Mouse (Mus musculus): ENCODE results near the gene Cdc42se1. TPM values are rescaled to one million over a fixed set of nuclear protein-coding genes. Genes with fewer than 3 reads are reported as not detected.

Cdc42se1 gene
- polyA plus RNA-seq, 1 experiment, result 65.4 TPM

- no peak for TF ChIP-seq POLR2A (IDR thresholded peaks at IDR 0.05; ENCODE audit: extremely low read depth, insufficient read depth, low read length)
- no peak for TF ChIP-seq CTCF (IDR thresholded peaks at IDR 0.05; ENCODE audit: extremely low read depth, insufficient read depth, low read length)
- Histone ChIP-seq H3K27ac (ENCODE audit: insufficient read depth, low read length) (peak overlapping the region; percentile 70), H3K4me1 (ENCODE audit: control insufficient read depth, insufficient read depth, low read length) (peaks cover 4% of the 10 kb centered on the region), H3K4me3 (ENCODE audit: insufficient read depth, low read length) (peak overlapping the region; percentile 80)
Measured at GRCm38 (mm10) chr3:95280747-95281146, 52.2 kb downstream of the Cdc42se1 start.

GRCm38 (mm10) chr3:95281216-95282126, 52.9 kb downstream of the Cdc42se1 start, which contains the start of the genes Mindy1 and Prune1:
Gene Mindy1 (plus strand): TSS chr3:95281345.
Gene Prune1 (minus strand): TSS chr3:95282076.
- TF ChIP-seq CTCF (IDR thresholded peaks at IDR 0.05; ENCODE audit: extremely low read depth, insufficient read depth, low read length) (no peak), POLR2A (IDR thresholded peaks at IDR 0.05; ENCODE audit: extremely low read depth, insufficient read depth, low read length) (peak; percentile 64)
- peak within 1 kb of the TSS; percentile 80 for H3K4me3 ChIP-seq (ENCODE audit: insufficient read depth, low read length)

GRCm38 (mm10) chr3:95282381-95282864, 53.9 kb downstream of the Cdc42se1 start:
- Histone ChIP-seq H3K4me1 (ENCODE audit: control insufficient read depth, insufficient read depth, low read length) (peaks cover 3% of the 10 kb centered on the region), H3K27ac (ENCODE audit: insufficient read depth, low read length) (peak overlapping the region; percentile 92), H3K4me3 (ENCODE audit: insufficient read depth, low read length) (peak overlapping the region; percentile 44)
- TF ChIP-seq POLR2A (IDR thresholded peaks at IDR 0.05; ENCODE audit: extremely low read depth, insufficient read depth, low read length) (no peak), CTCF (IDR thresholded peaks at IDR 0.05; ENCODE audit: extremely low read depth, insufficient read depth, low read length) (no peak)

More at GRCm38 (mm10) chr3:95281216-95282126, 52.9 kb downstream of the Cdc42se1 start, which contains the start of the genes Mindy1 and Prune1:
- Histone ChIP-seq H3K27ac (ENCODE audit: insufficient read depth, low read length) (peak within 1 kb of the TSS; percentile 92), H3K4me1 (ENCODE audit: control insufficient read depth, insufficient read depth, low read length) (peaks cover 4% of the 10 kb centered on the region)

- Histone ChIP-seq H3K27ac (ENCODE audit: insufficient read depth, low read length) (peak overlapping the region; percentile 92), H3K4me1 (ENCODE audit: control insufficient read depth, insufficient read depth, low read length) (peaks cover 3% of the 10 kb centered on the region), H3K4me3 (ENCODE audit: insufficient read depth, low read length) (peak overlapping the region; percentile 44)
- peak; percentile 65; the same call in 1 of the 2 replicates for TF ChIP-seq POLR2A (IDR thresholded peaks at IDR 0.05; ENCODE audit: extremely low read depth, insufficient read depth, low read length)
- TF ChIP-seq CTCF (IDR thresholded peaks at IDR 0.05; ENCODE audit: extremely low read depth, insufficient read depth, low read length), result peak; percentile 23; the same call in 1 of the 2 replicates
Measured at GRCm38 (mm10) chr3:95282865-95283588, 54.5 kb downstream of the Cdc42se1 start.

DNA sequence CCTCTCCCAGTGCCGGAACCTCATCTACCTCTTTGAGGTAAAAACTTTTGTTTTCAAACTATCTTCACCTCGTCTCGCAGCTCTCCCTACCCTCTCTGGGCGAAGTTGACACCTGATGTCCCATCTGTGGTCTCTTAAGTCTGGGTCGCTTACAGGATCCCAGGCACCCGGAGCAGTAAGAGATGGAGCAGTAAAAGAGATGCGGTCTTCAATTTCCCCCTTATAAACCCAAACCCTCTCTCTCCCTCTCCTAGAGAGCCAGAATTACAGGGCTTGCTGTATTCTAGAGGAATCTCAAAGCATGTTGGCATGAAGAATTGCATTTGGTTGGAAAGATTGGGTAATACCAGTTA, 55.0 kb downstream of the Cdc42se1 start:
- Histone ChIP-seq H3K4me3 (ENCODE audit: insufficient read depth, low read length) (peak overlapping the region; percentile 44), H3K27ac (ENCODE audit: insufficient read depth, low read length) (peak overlapping the region; percentile 92), H3K4me1 (ENCODE audit: control insufficient read depth, insufficient read depth, low read length) (peaks cover 3% of the 10 kb centered on the region)
- TF ChIP-seq CTCF (IDR thresholded peaks at IDR 0.05; ENCODE audit: extremely low read depth, insufficient read depth, low read length), result no peak
- TF ChIP-seq POLR2A (IDR thresholded peaks at IDR 0.05; ENCODE audit: extremely low read depth, insufficient read depth, low read length), result no peak

GRCm38 (mm10) chr3:95284062-95284461, 55.5 kb downstream of the Cdc42se1 start:
- Histone ChIP-seq H3K27ac (ENCODE audit: insufficient read depth, low read length) (no peak overlapping the region), H3K4me1 (ENCODE audit: control insufficient read depth, insufficient read depth, low read length) (peaks cover 3% of the 10 kb centered on the region), H3K4me3 (ENCODE audit: insufficient read depth, low read length) (peak overlapping the region; percentile 44; the same call in 1 of the 2 replicates)
- TF ChIP-seq CTCF (IDR thresholded peaks at IDR 0.05; ENCODE audit: extremely low read depth, insufficient read depth, low read length) (no peak), POLR2A (IDR thresholded peaks at IDR 0.05; ENCODE audit: extremely low read depth, insufficient read depth, low read length) (no peak)

DNA sequence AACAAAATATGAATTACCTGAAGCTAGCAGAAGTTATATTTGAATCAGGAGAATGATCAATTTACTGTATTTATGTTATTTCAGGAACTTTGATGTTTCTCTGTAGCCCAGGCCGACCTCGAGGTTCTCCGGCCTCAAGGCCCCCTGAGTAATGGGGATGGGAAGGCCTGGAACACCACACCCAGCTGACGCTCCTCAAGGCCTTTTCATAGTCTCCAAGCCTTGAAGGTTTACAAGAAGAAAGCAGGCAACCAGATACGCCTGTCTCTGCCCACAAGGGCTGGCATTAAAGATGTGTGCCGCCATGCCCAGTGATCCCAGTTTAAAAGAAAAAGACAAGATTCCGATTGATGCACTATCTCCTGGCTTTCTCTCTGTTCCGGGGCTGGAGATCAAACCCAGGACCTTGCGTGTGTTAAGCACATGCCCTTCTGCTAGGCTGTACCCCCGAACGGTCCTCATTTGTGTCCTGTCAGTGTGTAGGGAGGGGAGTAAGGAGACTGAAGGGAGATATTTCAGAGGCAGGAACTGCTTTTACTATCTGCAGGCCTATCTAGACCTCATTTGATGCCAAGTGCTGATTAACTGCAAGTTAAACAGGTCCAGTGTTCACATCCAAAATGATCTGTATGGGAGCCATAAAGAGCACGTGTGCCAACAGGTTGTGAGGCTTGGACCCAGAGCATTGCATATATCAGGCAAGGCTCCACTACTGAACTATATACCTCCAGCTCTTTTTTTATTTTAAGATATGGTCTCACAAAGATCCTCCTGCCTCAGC, 56.2 kb downstream of the Cdc42se1 start:
- Histone ChIP-seq H3K4me3 (ENCODE audit: insufficient read depth, low read length) (no peak overlapping the region; the same call in 1 of the 2 replicates), H3K27ac (ENCODE audit: insufficient read depth, low read length) (no peak overlapping the region), H3K4me1 (ENCODE audit: control insufficient read depth, insufficient read depth, low read length) (peaks cover 3% of the 10 kb centered on the region)
- no peak for TF ChIP-seq CTCF (IDR thresholded peaks at IDR 0.05; ENCODE audit: extremely low read depth, insufficient read depth, low read length)
- TF ChIP-seq POLR2A (IDR thresholded peaks at IDR 0.05; ENCODE audit: extremely low read depth, insufficient read depth, low read length), result no peak

DNA sequence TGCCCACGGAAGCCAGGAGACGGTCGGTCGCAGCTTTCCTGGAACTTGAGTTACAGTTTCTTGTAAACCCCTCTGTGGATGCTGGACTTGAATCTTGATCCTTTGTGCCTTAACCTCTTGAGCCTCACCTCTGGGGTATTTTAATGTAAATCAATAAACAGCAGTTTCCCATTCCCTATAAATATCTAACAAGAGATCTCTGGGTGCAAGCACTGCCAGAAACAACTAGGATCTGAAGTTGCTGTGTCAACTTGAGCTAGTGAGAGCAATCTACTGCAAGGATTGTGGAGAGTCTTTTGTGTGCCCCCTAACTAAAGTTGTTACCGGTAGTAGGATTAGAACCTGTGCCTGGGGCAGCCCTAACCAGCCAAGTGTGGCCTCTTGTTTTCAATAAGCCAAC, 56.9 kb downstream of the Cdc42se1 start:
- no peak overlapping the region for H3K27ac ChIP-seq (ENCODE audit: insufficient read depth, low read length)
- H3K4me3 ChIP-seq (ENCODE audit: insufficient read depth, low read length), result no peak overlapping the region
- TF ChIP-seq CTCF (IDR thresholded peaks at IDR 0.05; ENCODE audit: extremely low read depth, insufficient read depth, low read length), result no peak
- TF ChIP-seq POLR2A (IDR thresholded peaks at IDR 0.05; ENCODE audit: extremely low read depth, insufficient read depth, low read length), result no peak
- H3K4me1 ChIP-seq (ENCODE audit: control insufficient read depth, insufficient read depth, low read length), result peaks cover 3% of the 10 kb centered on the region

Other genes starting within 250 kb of the Cdc42se1 start
- gene Zfp687, start 213.3 kb upstream of the Cdc42se1 start, polyA plus RNA-seq (2012; rRNA removed), result 15.8 and 17.5 TPM in 2 replicates
- gene Psmd4, start 186.1 kb upstream of the Cdc42se1 start, polyA plus RNA-seq (2012; rRNA removed), result 193 and 203 TPM in 2 replicates
- gene Pip5k1a, start 121.8 kb upstream of the Cdc42se1 start, polyA plus RNA-seq (2012; rRNA removed), result 41.1 and 41.7 TPM in 2 replicates
- 48.0 and 52.4 TPM in 2 replicates for gene Vps72, start 117.7 kb upstream of the Cdc42se1 start, polyA plus RNA-seq (2012; rRNA removed)
- gene Tmod4, start 104.3 kb upstream of the Cdc42se1 start, polyA plus RNA-seq (2012; rRNA removed), result 0.72 and 0.77 TPM in 2 replicates
- gene Scnm1, start 94.7 kb upstream of the Cdc42se1 start, polyA plus RNA-seq (2012; rRNA removed), result 114 and 124 TPM in 2 replicates
- gene Lysmd1, start 94.6 kb upstream of the Cdc42se1 start, polyA plus RNA-seq (2012; rRNA removed), result 21.4 and 21.6 TPM in 2 replicates
- gene Tnfaip8l2, start 86.4 kb upstream of the Cdc42se1 start, polyA plus RNA-seq (2012; rRNA removed), result 5.1 and 5.2 TPM in 2 replicates
- gene Sema6c, start 68.3 kb upstream of the Cdc42se1 start, polyA plus RNA-seq (2012; rRNA removed), result 26.1 and 29.0 TPM in 2 replicates
- gene Gabpb2, start 10.8 kb upstream of the Cdc42se1 start, polyA plus RNA-seq (2012; rRNA removed), result 12.1 and 12.8 TPM in 2 replicates
- 428 and 469 TPM in 2 replicates for gene Mllt11, start 3.4 kb downstream of the Cdc42se1 start, polyA plus RNA-seq (2012; rRNA removed)
- gene Gm128, start 12.9 kb downstream of the Cdc42se1 start, polyA plus RNA-seq (2012; rRNA removed), result 0.23 and 0.25 TPM in 2 replicates
- gene Bnipl, start 22.5 kb downstream of the Cdc42se1 start, polyA plus RNA-seq (2012; rRNA removed), result 0.17 and 0.61 TPM in 2 replicates
- gene Mindy1, start 52.6 kb downstream of the Cdc42se1 start, polyA plus RNA-seq (2012; rRNA removed), result 29.6 and 33.9 TPM in 2 replicates
- 24.8 and 26.2 TPM in 2 replicates for gene Prune1, start 53.3 kb downstream of the Cdc42se1 start, polyA plus RNA-seq (2012; rRNA removed)
- 2.3 and 2.4 TPM in 2 replicates for gene Anxa9, start 78.4 kb downstream of the Cdc42se1 start, polyA plus RNA-seq (2012; rRNA removed)
- gene Cers2, start 86.1 kb downstream of the Cdc42se1 start, polyA plus RNA-seq (2012; rRNA removed), result 101 and 110 TPM in 2 replicates
- 34.6 and 37.5 TPM in 2 replicates for gene Setdb1, start 128.5 kb downstream of the Cdc42se1 start, polyA plus RNA-seq (2012; rRNA removed)
- not detected in 2 replicates for gene 4930558C23Rik, start 174.1 kb downstream of the Cdc42se1 start, polyA plus RNA-seq (2012; rRNA removed)
- 42.3 and 47.6 TPM in 2 replicates for gene Arnt, start 205.7 kb downstream of the Cdc42se1 start, polyA plus RNA-seq (2012; rRNA removed)